Mouse (Mus musculus): ENCODE data around the gene Clip2. TPM values are rescaled to one million over a fixed set of nuclear protein-coding genes. Genes with fewer than 3 reads are reported as not detected.

Gene Clip2
- total and polyA plus RNA-seq, 3 experiments: 5.4 to 16.7 (median 8.7) TPM

- Histone ChIP-seq H3K27ac (ENCODE audit: insufficient read depth, low read depth) (no peak overlapping the region), H3K27me3 (replicated peaks) (no peaks in the 10 kb centered on the region), H3K9me3 (replicated peaks; ENCODE audit: low read length) (no peaks in the 10 kb centered on the region), H3K4me3 (replicated peaks in 1 of 3; ENCODE audit: low read depth in 2 of 3, low read length in 2 of 3, poor library complexity in 1 of 3) (no peak overlapping the region), H3K4me2 (ENCODE audit: insufficient read depth, low read depth, poor library complexity, severe bottlenecking) (no peak overlapping the region), H3K36me3 (replicated peaks in 1 of 2; ENCODE audit: control insufficient read depth in 1 of 2, insufficient read depth in 1 of 2, low read length in 1 of 2) (no peaks in the 10 kb centered on the region), H3K79me2 (replicated peaks; ENCODE audit: control insufficient read depth, extremely low read depth, insufficient read depth, poor library complexity, severe bottlenecking) (no peaks in the 10 kb centered on the region), H3K4me1 (ENCODE audit: control insufficient read depth in 1 of 2, insufficient read depth in 2 of 2) (peaks cover 2 to 29% of the 10 kb centered on the region in 2 experiments; a peak in 3 of 4 replicates), H3K9ac (ENCODE audit: insufficient read depth, low read depth) (no peak overlapping the region)
- dilution Hi-C loops (cut with MboI; ENCODE audit: extremely low pct_ligation_motif_present, extremely low pct_unique_long_range_greater_than_20kb, low sequenced_read_pairs) (no loop called here), in situ Hi-C loops (cut with MboI; ENCODE audit: low pct_ligation_motif_present, low pct_unique_long_range_greater_than_20kb, low sequenced_read_pairs) (loop anchor here (5.0 kb wide), 1 partner anchor 94 kb away; no protein-coding TSS in a partner anchor)
- TF ChIP-seq SIN3A (IDR thresholded peaks at IDR 0.05; ENCODE audit: low read length) (no peak), E2F4 (IDR thresholded peaks at IDR 0.05; ENCODE audit: insufficient replicate concordance, low read depth, low read length) (no peak), NRF1 (IDR thresholded peaks at IDR 0.05; ENCODE audit: low read depth, low read length) (no peak), GABPA (IDR thresholded peaks at IDR 0.05; ENCODE audit: insufficient replicate concordance, low read depth, low read length) (no peak), MAZ (IDR thresholded peaks at IDR 0.05; ENCODE audit: low read depth, low read length) (no peak), TBP (conservative IDR thresholded peaks at IDR 0.05; ENCODE audit: low read depth, low read length) (no peak), TCF12 (IDR thresholded peaks at IDR 0.05; ENCODE audit: low read depth, low read length) (no peak), UBTF (IDR thresholded peaks at IDR 0.05; ENCODE audit: low read depth, low read length) (no peak)
- no peak for DNase-seq (ENCODE audit: extremely low read depth)
Measured at GRCm38 (mm10) chr5:134466296-134467029, 85.8 kb downstream of the Clip2 start.

GRCm38 (mm10) chr5:134465197-134465596, 87.0 kb downstream of the Clip2 start:
- Histone ChIP-seq H3K36me3 (replicated peaks in 1 of 2; ENCODE audit: control insufficient read depth in 1 of 2, insufficient read depth in 1 of 2, low read length in 1 of 2) (no peaks in the 10 kb centered on the region), H3K27me3 (replicated peaks) (no peaks in the 10 kb centered on the region), H3K4me2 (ENCODE audit: insufficient read depth, low read depth, poor library complexity, severe bottlenecking) (no peak overlapping the region), H3K4me1 (ENCODE audit: control insufficient read depth in 1 of 2, insufficient read depth in 2 of 2) (peaks cover 0 to 16% of the 10 kb centered on the region in 2 experiments; a peak in 2 of 4 replicates), H3K9me3 (replicated peaks; ENCODE audit: low read length) (no peaks in the 10 kb centered on the region), H3K4me3 (replicated peaks in 1 of 3; ENCODE audit: low read depth in 2 of 3, low read length in 2 of 3, poor library complexity in 1 of 3) (no peak overlapping the region), H3K79me2 (replicated peaks; ENCODE audit: control insufficient read depth, extremely low read depth, insufficient read depth, poor library complexity, severe bottlenecking) (no peaks in the 10 kb centered on the region), H3K27ac (ENCODE audit: insufficient read depth, low read depth) (no peak overlapping the region), H3K9ac (ENCODE audit: insufficient read depth, low read depth) (no peak overlapping the region)
- TF ChIP-seq CTCF (conservative IDR thresholded peaks at IDR 0.05 in 1 of 2, IDR thresholded peaks at IDR 0.05 in 1 of 2; ENCODE audit: low read depth in 2 of 2, low read length in 2 of 2) (no peak), TBP (conservative IDR thresholded peaks at IDR 0.05; ENCODE audit: low read depth, low read length) (no peak), MYC (IDR thresholded peaks at IDR 0.05; ENCODE audit: low read depth, low read length) (no peak), JUND (conservative IDR thresholded peaks at IDR 0.05; ENCODE audit: low read depth, low read length) (no peak), EP300 (IDR thresholded peaks at IDR 0.05; ENCODE audit: low read length) (no peak), RCOR1 (conservative IDR thresholded peaks at IDR 0.05; ENCODE audit: low read depth, low read length) (no peak), ZNF384 (IDR thresholded peaks at IDR 0.05; ENCODE audit: low read depth, low read length) (no peak), BHLHE40 (IDR thresholded peaks at IDR 0.05; ENCODE audit: low read depth, low read length) (no peak)
- in situ Hi-C loops (cut with MboI; ENCODE audit: low pct_ligation_motif_present, low pct_unique_long_range_greater_than_20kb, low sequenced_read_pairs): loop anchor here (5.0 kb wide), 1 partner anchor 93 kb away; no protein-coding TSS in a partner anchor
- DNase-seq (ENCODE audit: extremely low read depth): no peak
- dilution Hi-C loops (cut with MboI; ENCODE audit: extremely low pct_ligation_motif_present, extremely low pct_unique_long_range_greater_than_20kb, low sequenced_read_pairs): no loop called here

Data from CH12.LX (cell line).